Mouse (Mus musculus) forebrain, embryonic 11.5 days (tissue): ENCODE measurements at regions not wholly inside any gene's neighbourhood (a gene's known extent, or its start where the extent isn't known, plus 50 kb on each side); places are given as distances from the start of the nearest gene placed in this dataset.

Experiments used
- ATAC-seq: fragments of 200-750 bp; cut with Nextera tagmentation; replicated peaks from 2 replicates; pipeline ENCODE4 v1.8.0; 2017; ENCODE audit warnings: moderate TSS enrichment; ENCODE audit not compliant: low FRiP score
- DNase-seq: peaks from one replicate; pipeline ENCODE4 v3.0.0-alpha.2; 2017; ENCODE audit warnings: low spot score
- H3K27ac ChIP-seq: fragments of 300-500 bp; sonication (generic); 2 replicates; pipeline ENCODE4 v1.5.1; 2014; ENCODE audit warnings: low read depth, low read length
- H3K27me3 ChIP-seq: fragments of 300-500 bp; sonication (generic); 2 replicates; pipeline ENCODE4 v1.6.1; 2014; ENCODE audit warnings: mild to moderate bottlenecking, low read length, mixed read lengths; ENCODE audit not compliant: control insufficient read depth, insufficient read depth
- H3K36me3 ChIP-seq: fragments of 300-500 bp; sonication (generic); 2 replicates; pipeline ENCODE4 v1.6.1; 2014; ENCODE audit warnings: mild to moderate bottlenecking, low read length, moderate library complexity, mixed read lengths; ENCODE audit not compliant: control insufficient read depth, insufficient read depth
- H3K4me1 ChIP-seq: fragments of 300-500 bp; sonication (generic); replicated peaks from 2 replicates; pipeline ENCODE4 v1.6.1; 2014; ENCODE audit warnings: low read length, mixed read lengths; ENCODE audit not compliant: control insufficient read depth, insufficient read depth
- H3K4me2 ChIP-seq: fragments of 300-500 bp; sonication (generic); 2 replicates; pipeline ENCODE4 v1.6.1; 2014; ENCODE audit warnings: low read depth, mild to moderate bottlenecking, low read length, moderate library complexity, mixed read lengths; ENCODE audit not compliant: severe bottlenecking
- H3K4me3 ChIP-seq: fragments of 300-500 bp; sonication (generic); 2 replicates; pipeline ENCODE4 v1.5.1; 2014; ENCODE audit warnings: low read depth, low read length
- H3K9ac ChIP-seq: fragments of 300-500 bp; sonication (generic); 2 replicates; pipeline ENCODE4 v1.6.1; 2014; ENCODE audit warnings: low read length
- H3K9me3 ChIP-seq: fragments of 300-500 bp; sonication (generic); 2 replicates; pipeline ENCODE4 v1.6.1; 2016; ENCODE audit warnings: low read length, mixed read lengths; ENCODE audit not compliant: control insufficient read depth
- WGBS: fragments of 180-500 bp; shearing (Covaris S2); extraction: QIAGEN DNeasy Blood & Tissue Kit; methylation state at CpG from one replicate; pipeline ENCODE4 v1.1.7; 2014; 5-methylcytosine and 5-hydroxymethylcytosine counted together

GRCm38 (mm10) chr1:183595306-183595705 is 177.3 kb downstream of the Hhipl2 start:
- H3K36me3 ChIP-seq = no peaks in the 10 kb centered on the region
- ATAC-seq (no peak), DNase-seq (peak; percentile 44)
- no peak overlapping the region for H3K27ac ChIP-seq
- no peaks in the 10 kb centered on the region for H3K4me1 ChIP-seq
- no peaks in the 10 kb centered on the region for H3K9me3 ChIP-seq
- H3K4me3 ChIP-seq = no peak overlapping the region
- H3K4me2 ChIP-seq = no peak overlapping the region
- 83% methylated on average over 5 of the region's 5 CpGs for WGBS
- H3K9ac ChIP-seq = no peak overlapping the region
- no peaks in the 10 kb centered on the region for H3K27me3 ChIP-seq

- H3K9ac ChIP-seq = no peak overlapping the region
- H3K9me3 ChIP-seq = no peaks in the 10 kb centered on the region
- no peak for ATAC-seq
- H3K27ac ChIP-seq = no peak overlapping the region
- H3K36me3 ChIP-seq = no peaks in the 10 kb centered on the region
- H3K4me3 ChIP-seq = no peak overlapping the region
- H3K4me2 ChIP-seq = no peak overlapping the region
- H3K4me1 ChIP-seq = no peaks in the 10 kb centered on the region
- peak; percentile 18 for DNase-seq
- H3K27me3 ChIP-seq = no peaks in the 10 kb centered on the region
- 79% methylated on average over 8 of the region's 8 CpGs for WGBS
Observed at GRCm38 (mm10) chr1:183600466-183600865, 182.5 kb downstream of the Hhipl2 start.

- H3K4me3 ChIP-seq = no peak overlapping the region
- H3K9me3 ChIP-seq = no peaks in the 10 kb centered on the region
- no peak overlapping the region for H3K27ac ChIP-seq
- ATAC-seq (no peak), DNase-seq (no peak)
- H3K27me3 ChIP-seq = no peaks in the 10 kb centered on the region
- H3K9ac ChIP-seq = no peak overlapping the region
- no peak overlapping the region for H3K4me2 ChIP-seq
- 83% methylated on average over 8 of the region's 8 CpGs for WGBS
- H3K4me1 ChIP-seq = no peaks in the 10 kb centered on the region
- no peaks in the 10 kb centered on the region for H3K36me3 ChIP-seq
Observed at GRCm38 (mm10) chr1:183611966-183612694, 194.1 kb downstream of the Hhipl2 start.

- Histone ChIP-seq H3K36me3 (no peaks in the 10 kb centered on the region), H3K4me3 (no peak overlapping the region), H3K9me3 (no peaks in the 10 kb centered on the region), H3K4me1 (no peaks in the 10 kb centered on the region), H3K27ac (no peak overlapping the region), H3K9ac (no peak overlapping the region), H3K27me3 (no peaks in the 10 kb centered on the region), H3K4me2 (no peak overlapping the region)
- no peak for ATAC-seq
- DNase-seq = no peak
- 95% methylated on average over 9 of the region's 9 CpGs for WGBS
Observed at GRCm38 (mm10) chr1:183619451-183620059, 201.5 kb downstream of the Hhipl2 start.

- Histone ChIP-seq H3K4me1 (no peaks in the 10 kb centered on the region), H3K27me3 (no peaks in the 10 kb centered on the region), H3K9me3 (no peaks in the 10 kb centered on the region), H3K9ac (no peak overlapping the region), H3K4me3 (no peak overlapping the region), H3K27ac (no peak overlapping the region), H3K36me3 (no peaks in the 10 kb centered on the region), H3K4me2 (no peak overlapping the region)
- DNase-seq (no peak), ATAC-seq (no peak)
- WGBS = 51% methylated on average over 4 of the region's 4 CpGs
Observed at GRCm38 (mm10) chr1:183622341-183622740, 204.3 kb downstream of the Hhipl2 start.

GRCm38 (mm10) chr1:183624266-183624665 is 206.3 kb downstream of the Hhipl2 start:
- no peaks in the 10 kb centered on the region for H3K4me1 ChIP-seq
- no peak overlapping the region for H3K27ac ChIP-seq
- H3K4me3 ChIP-seq = no peak overlapping the region
- 64% methylated on average over 1 of the region's 1 CpGs for WGBS
- no peak overlapping the region for H3K4me2 ChIP-seq
- H3K9me3 ChIP-seq = no peaks in the 10 kb centered on the region
- ATAC-seq (no peak), DNase-seq (no peak)
- H3K9ac ChIP-seq = no peak overlapping the region
- H3K36me3 ChIP-seq = no peaks in the 10 kb centered on the region
- no peaks in the 10 kb centered on the region for H3K27me3 ChIP-seq

- H3K36me3 ChIP-seq = no peaks in the 10 kb centered on the region
- no peak overlapping the region for H3K4me2 ChIP-seq
- H3K27ac ChIP-seq = no peak overlapping the region
- H3K4me1 ChIP-seq = no peaks in the 10 kb centered on the region
- ATAC-seq = no peak
- no peak for DNase-seq
- H3K4me3 ChIP-seq = no peak overlapping the region
- no peaks in the 10 kb centered on the region for H3K9me3 ChIP-seq
- 81% methylated on average over 6 of the region's 6 CpGs for WGBS
- no peak overlapping the region for H3K9ac ChIP-seq
- H3K27me3 ChIP-seq = no peaks in the 10 kb centered on the region
Observed at GRCm38 (mm10) chr1:183633810-183634209, 215.8 kb downstream of the Hhipl2 start.

- Histone ChIP-seq H3K27ac (no peak overlapping the region), H3K4me1 (no peaks in the 10 kb centered on the region), H3K27me3 (no peaks in the 10 kb centered on the region), H3K9me3 (no peaks in the 10 kb centered on the region), H3K4me2 (no peak overlapping the region), H3K9ac (no peak overlapping the region), H3K4me3 (no peak overlapping the region), H3K36me3 (no peaks in the 10 kb centered on the region)
- 86% methylated on average over 1 of the region's 1 CpGs for WGBS
- no peak for DNase-seq
- ATAC-seq = no peak
Observed at GRCm38 (mm10) chr1:183634836-183635235, 216.8 kb downstream of the Hhipl2 start.

GRCm38 (mm10) chr1:183637214-183637613 is 219.2 kb downstream of the Hhipl2 start:
- DNase-seq = no peak
- Histone ChIP-seq H3K27me3 (no peaks in the 10 kb centered on the region), H3K9me3 (no peaks in the 10 kb centered on the region), H3K4me1 (no peaks in the 10 kb centered on the region), H3K36me3 (no peaks in the 10 kb centered on the region), H3K4me3 (no peak overlapping the region), H3K27ac (no peak overlapping the region), H3K4me2 (no peak overlapping the region), H3K9ac (no peak overlapping the region)
- 87% methylated on average over 8 of the region's 8 CpGs for WGBS
- ATAC-seq = no peak
